Mouse (Mus musculus) gastrocnemius, adult 8-10 months (tissue): ENCODE measurements around the gene Tiam1. TPM values are rescaled to one million over a fixed set of nuclear protein-coding genes. Genes with fewer than 3 reads are reported as not detected.

Experiments
- DNase-seq, 2 experiments: peaks; one replicate each; pipeline ENCODE4 v3.0.0; 2022; ENCODE audit warnings: low spot score in 2 of 2
- total RNA-seq, 4 experiments: library from RNA; stranded (reverse); gene quantifications; 2 replicates each; pipeline ENCODE4 v1.2.4; 2022

Gene Tiam1
- total RNA-seq, 4 experiments from 2014 or later: 2.9 to 14.0 (median 7.2) TPM

- DNase-seq: no peak
Measured at GRCm38 (mm10) chr16:89885661-89886060, 257.9 kb downstream of the Tiam1 start.

- no peak for DNase-seq
Measured at GRCm38 (mm10) chr16:89883897-89884296, 259.7 kb downstream of the Tiam1 start.

- DNase-seq: no peak
Measured at GRCm38 (mm10) chr16:89882477-89883234, 260.9 kb downstream of the Tiam1 start.

- no peak for DNase-seq
Measured at GRCm38 (mm10) chr16:89877206-89877605, 266.4 kb downstream of the Tiam1 start.

- DNase-seq: no peak
Measured at GRCm38 (mm10) chr16:89876079-89876478, 267.5 kb downstream of the Tiam1 start.

- DNase-seq: no peak
Measured at GRCm38 (mm10) chr16:89874012-89874704, 269.4 kb downstream of the Tiam1 start.

- DNase-seq: no peak
Measured at GRCm38 (mm10) chr16:89872011-89872942, 271.3 kb downstream of the Tiam1 start.

GRCm38 (mm10) chr16:89871382-89871781 lies 272.2 kb downstream of the Tiam1 start:
- no peak for DNase-seq

- no peak for DNase-seq
Measured at GRCm38 (mm10) chr16:89870059-89870458, 273.5 kb downstream of the Tiam1 start.

GRCm38 (mm10) chr16:89868502-89868901 lies 275.1 kb downstream of the Tiam1 start:
- no peak for DNase-seq

- no peak for DNase-seq
Measured at GRCm38 (mm10) chr16:89867212-89867829, 276.2 kb downstream of the Tiam1 start.

- DNase-seq: no peak
Measured at GRCm38 (mm10) chr16:89865136-89865535, 278.4 kb downstream of the Tiam1 start.

GRCm38 (mm10) chr16:89864710-89865109 lies 278.9 kb downstream of the Tiam1 start:
- DNase-seq: no peak

GRCm38 (mm10) chr16:89863264-89863663 lies 280.3 kb downstream of the Tiam1 start:
- DNase-seq: no peak

- DNase-seq: no peak
Measured at GRCm38 (mm10) chr16:89861531-89861930, 282.0 kb downstream of the Tiam1 start.

- no peak for DNase-seq
Measured at GRCm38 (mm10) chr16:89860708-89861107, 282.9 kb downstream of the Tiam1 start.

- no peak for DNase-seq
Measured at GRCm38 (mm10) chr16:89857666-89858065, 285.9 kb downstream of the Tiam1 start.

- no peak for DNase-seq
Measured at GRCm38 (mm10) chr16:89854731-89855130, 288.8 kb downstream of the Tiam1 start.

GRCm38 (mm10) chr16:89851333-89851732 lies 292.2 kb downstream of the Tiam1 start:
- no peak for DNase-seq

- DNase-seq: no peak
Measured at GRCm38 (mm10) chr16:89848651-89849597, 294.6 kb downstream of the Tiam1 start.
